Mouse (Mus musculus): ENCODE data around the gene Cenps. TPM values are rescaled to one million over a fixed set of nuclear protein-coding genes. Genes with fewer than 3 reads are reported as not detected.

Cenps gene
- polyA plus RNA-seq, 2 experiments, result 23.0 to 27.2 TPM

DNA sequence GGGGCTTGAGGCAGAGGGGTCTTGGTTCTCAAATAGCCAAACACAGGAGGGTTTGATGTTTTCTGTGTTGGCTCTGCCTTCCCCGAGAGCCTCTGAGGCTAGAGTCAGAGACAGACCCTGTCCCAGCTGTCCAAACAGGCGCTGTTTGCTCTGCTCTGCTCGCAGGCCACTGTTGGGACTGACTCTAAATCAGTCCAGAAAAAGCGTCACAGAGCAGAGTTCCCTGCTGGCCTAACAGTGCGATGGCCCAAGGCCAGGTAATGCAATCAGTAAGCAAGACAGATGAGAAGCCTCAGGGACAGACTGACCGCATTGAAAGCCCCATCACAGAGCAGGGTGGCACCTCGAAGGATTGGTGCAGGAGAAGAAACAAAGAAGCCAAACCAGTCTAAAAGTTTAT is 12.2 kb upstream of the Cenps start:
- no peak overlapping the region; the same call in 1 of the 2 replicates for H3K27ac ChIP-seq (replicated peaks; ENCODE audit: low read depth, low read length)
- DNase-seq (ENCODE audit: low spot score) (no peak), ATAC-seq (ENCODE audit: low FRiP score, low read depth) (no peak)
- peaks cover 51% of the 10 kb centered on the region for H3K36me3 ChIP-seq (ENCODE audit: control insufficient read depth, insufficient read depth, low read length)
- TF ChIP-seq POLR2A (IDR thresholded peaks at IDR 0.05; ENCODE audit: borderline replicate concordance, extremely low read depth, insufficient read depth, insufficient read length), result no peak
- no peak overlapping the region for H3K4me2 ChIP-seq (replicated peaks; ENCODE audit: low read depth, low read length, severe bottlenecking)
- no peak overlapping the region for H3K9ac ChIP-seq (ENCODE audit: low read depth, low read length, severe bottlenecking)
- H3K9me3 ChIP-seq (ENCODE audit: control insufficient read depth, low read length), result no peaks in the 10 kb centered on the region
- no peaks in the 10 kb centered on the region for H3K4me1 ChIP-seq (ENCODE audit: control insufficient read depth, insufficient read depth, low read length)
- H3K4me3 ChIP-seq (replicated peaks; ENCODE audit: low read length), result no peak overlapping the region
- no peaks in the 10 kb centered on the region for H3K27me3 ChIP-seq (ENCODE audit: control insufficient read depth, insufficient read depth, low read length)
- WGBS, result 81% methylated on average over 7 of the region's 7 CpGs

DNA sequence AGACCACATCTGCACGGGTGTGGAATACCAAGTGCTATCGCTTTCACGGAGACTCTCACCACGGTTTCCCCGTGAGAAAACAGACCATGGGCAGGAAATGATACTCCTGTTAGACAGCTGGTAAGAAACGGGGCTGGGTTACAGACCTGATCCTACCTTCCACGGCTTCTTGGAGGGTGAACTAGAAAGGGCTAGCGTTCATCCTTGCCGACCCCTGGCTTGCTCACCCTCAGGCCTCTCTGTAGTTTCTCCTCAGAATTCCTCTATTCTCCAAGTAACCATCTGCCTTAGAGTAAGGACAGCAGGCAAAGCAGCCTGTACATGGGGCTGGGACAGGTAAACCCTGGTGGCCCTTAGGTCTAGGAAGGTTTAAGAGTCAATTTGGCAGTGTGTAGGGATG is 11.8 kb upstream of the Cenps start:
- no peak overlapping the region for H3K27ac ChIP-seq (replicated peaks; ENCODE audit: low read depth, low read length)
- no peaks in the 10 kb centered on the region for H3K9me3 ChIP-seq (ENCODE audit: control insufficient read depth, low read length)
- peaks cover 47% of the 10 kb centered on the region for H3K36me3 ChIP-seq (ENCODE audit: control insufficient read depth, insufficient read depth, low read length)
- no peak overlapping the region for H3K4me3 ChIP-seq (replicated peaks; ENCODE audit: low read length)
- no peak overlapping the region for H3K9ac ChIP-seq (ENCODE audit: low read depth, low read length, severe bottlenecking)
- no peak overlapping the region for H3K4me2 ChIP-seq (replicated peaks; ENCODE audit: low read depth, low read length, severe bottlenecking)
- DNase-seq (ENCODE audit: low spot score), result no peak
- no peaks in the 10 kb centered on the region for H3K4me1 ChIP-seq (ENCODE audit: control insufficient read depth, insufficient read depth, low read length)
- H3K27me3 ChIP-seq (ENCODE audit: control insufficient read depth, insufficient read depth, low read length), result no peaks in the 10 kb centered on the region
- no peak for ATAC-seq (ENCODE audit: low FRiP score, low read depth)
- no peak for TF ChIP-seq POLR2A (IDR thresholded peaks at IDR 0.05; ENCODE audit: borderline replicate concordance, extremely low read depth, insufficient read depth, insufficient read length)
- 84% methylated on average over 9 of the region's 9 CpGs for WGBS

DNA sequence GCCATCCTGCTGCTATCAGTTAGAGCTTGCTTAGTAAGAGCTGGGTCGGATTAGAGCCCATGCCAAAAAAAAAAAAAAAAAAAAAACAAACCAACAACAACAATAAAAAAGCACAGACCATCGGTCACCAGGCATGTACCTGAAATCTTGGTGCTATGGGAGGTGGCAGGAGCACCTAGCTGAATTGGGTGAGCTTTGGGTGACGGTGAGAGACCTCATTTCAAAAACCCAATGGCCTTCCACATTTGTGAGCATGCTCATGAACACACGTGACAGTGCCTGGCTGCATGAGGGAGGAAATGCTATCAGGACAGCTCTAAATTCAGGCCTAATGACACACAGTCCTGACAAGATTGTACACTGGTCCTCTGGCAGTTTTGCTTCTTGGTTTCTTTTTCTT is 10.7 kb upstream of the Cenps start:
- H3K9me3 ChIP-seq (ENCODE audit: control insufficient read depth, low read length), result no peaks in the 10 kb centered on the region
- no peaks in the 10 kb centered on the region for H3K4me1 ChIP-seq (ENCODE audit: control insufficient read depth, insufficient read depth, low read length)
- ATAC-seq (ENCODE audit: low FRiP score, low read depth) (no peak), DNase-seq (ENCODE audit: low spot score) (no peak)
- WGBS, result 82% methylated on average over 4 of the region's 4 CpGs
- no peaks in the 10 kb centered on the region for H3K27me3 ChIP-seq (ENCODE audit: control insufficient read depth, insufficient read depth, low read length)
- peaks cover 36% of the 10 kb centered on the region for H3K36me3 ChIP-seq (ENCODE audit: control insufficient read depth, insufficient read depth, low read length)
- no peak overlapping the region for H3K4me2 ChIP-seq (replicated peaks; ENCODE audit: low read depth, low read length, severe bottlenecking)
- H3K9ac ChIP-seq (ENCODE audit: low read depth, low read length, severe bottlenecking), result no peak overlapping the region
- H3K27ac ChIP-seq (replicated peaks; ENCODE audit: low read depth, low read length), result no peak overlapping the region
- TF ChIP-seq POLR2A (IDR thresholded peaks at IDR 0.05; ENCODE audit: borderline replicate concordance, extremely low read depth, insufficient read depth, insufficient read length), result no peak
- H3K4me3 ChIP-seq (replicated peaks; ENCODE audit: low read length), result no peak overlapping the region

DNA sequence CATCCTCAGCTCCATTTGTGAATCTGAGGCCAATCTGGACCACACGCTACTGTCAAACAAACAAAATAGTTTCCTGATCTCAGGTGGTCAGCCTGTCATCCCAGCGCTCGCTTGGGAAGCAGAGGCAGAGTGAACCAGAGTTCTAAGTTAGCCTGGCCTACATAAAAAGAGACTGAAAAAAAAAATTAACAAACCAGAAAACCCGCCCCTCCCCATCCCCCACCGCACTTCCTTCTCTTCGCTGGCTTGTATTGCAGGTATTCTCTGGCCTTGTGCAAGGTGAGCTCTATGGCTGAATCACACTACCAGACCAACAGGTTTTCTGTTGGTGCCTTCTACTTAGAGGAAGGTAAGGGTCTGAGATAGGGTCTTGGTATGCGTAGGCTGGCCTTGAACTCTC is 10.1 kb upstream of the Cenps start:
- Histone ChIP-seq H3K27ac (replicated peaks; ENCODE audit: low read depth, low read length) (no peak overlapping the region), H3K27me3 (ENCODE audit: control insufficient read depth, insufficient read depth, low read length) (no peaks in the 10 kb centered on the region), H3K9ac (ENCODE audit: low read depth, low read length, severe bottlenecking) (no peak overlapping the region), H3K4me2 (replicated peaks; ENCODE audit: low read depth, low read length, severe bottlenecking) (no peak overlapping the region), H3K36me3 (ENCODE audit: control insufficient read depth, insufficient read depth, low read length) (peaks cover 30% of the 10 kb centered on the region), H3K4me1 (ENCODE audit: control insufficient read depth, insufficient read depth, low read length) (no peaks in the 10 kb centered on the region), H3K4me3 (replicated peaks; ENCODE audit: low read length) (no peak overlapping the region), H3K9me3 (ENCODE audit: control insufficient read depth, low read length) (no peaks in the 10 kb centered on the region)
- TF ChIP-seq POLR2A (IDR thresholded peaks at IDR 0.05; ENCODE audit: borderline replicate concordance, extremely low read depth, insufficient read depth, insufficient read length), result no peak
- DNase-seq (ENCODE audit: low spot score) (no peak), ATAC-seq (ENCODE audit: low FRiP score, low read depth) (no peak)
- 87% methylated on average over 7 of the region's 7 CpGs for WGBS

DNA sequence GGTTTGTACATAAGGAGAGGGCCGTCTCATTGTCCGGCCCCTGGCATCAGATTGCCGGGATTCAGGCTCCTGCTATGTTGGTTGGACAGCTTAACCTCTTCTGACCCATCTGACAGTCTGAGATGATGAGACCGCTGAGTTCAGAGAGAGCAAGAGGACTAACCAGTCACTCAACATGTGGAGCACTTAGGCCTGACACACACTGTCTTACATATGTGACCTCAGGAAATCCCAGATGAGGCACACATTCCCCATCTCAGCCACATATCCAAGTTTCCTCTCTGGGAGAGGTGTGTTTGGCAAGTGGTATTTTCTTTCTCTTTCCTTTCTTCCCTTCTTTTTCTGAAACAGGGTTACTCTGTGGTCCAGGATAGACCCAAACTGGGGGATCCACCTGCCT is 7.7 kb upstream of the Cenps start:
- Histone ChIP-seq H3K9me3 (ENCODE audit: control insufficient read depth, low read length) (no peaks in the 10 kb centered on the region), H3K4me2 (replicated peaks; ENCODE audit: low read depth, low read length, severe bottlenecking) (no peak overlapping the region), H3K27me3 (ENCODE audit: control insufficient read depth, insufficient read depth, low read length) (no peaks in the 10 kb centered on the region), H3K27ac (replicated peaks; ENCODE audit: low read depth, low read length) (no peak overlapping the region), H3K4me3 (replicated peaks; ENCODE audit: low read length) (no peak overlapping the region), H3K36me3 (ENCODE audit: control insufficient read depth, insufficient read depth, low read length) (peaks cover 7% of the 10 kb centered on the region), H3K4me1 (ENCODE audit: control insufficient read depth, insufficient read depth, low read length) (no peaks in the 10 kb centered on the region), H3K9ac (ENCODE audit: low read depth, low read length, severe bottlenecking) (no peak overlapping the region)
- no peak for TF ChIP-seq POLR2A (IDR thresholded peaks at IDR 0.05; ENCODE audit: borderline replicate concordance, extremely low read depth, insufficient read depth, insufficient read length)
- DNase-seq (ENCODE audit: low spot score) (no peak), ATAC-seq (ENCODE audit: low FRiP score, low read depth) (no peak)
- WGBS, result 81% methylated on average over 4 of the region's 4 CpGs

DNA sequence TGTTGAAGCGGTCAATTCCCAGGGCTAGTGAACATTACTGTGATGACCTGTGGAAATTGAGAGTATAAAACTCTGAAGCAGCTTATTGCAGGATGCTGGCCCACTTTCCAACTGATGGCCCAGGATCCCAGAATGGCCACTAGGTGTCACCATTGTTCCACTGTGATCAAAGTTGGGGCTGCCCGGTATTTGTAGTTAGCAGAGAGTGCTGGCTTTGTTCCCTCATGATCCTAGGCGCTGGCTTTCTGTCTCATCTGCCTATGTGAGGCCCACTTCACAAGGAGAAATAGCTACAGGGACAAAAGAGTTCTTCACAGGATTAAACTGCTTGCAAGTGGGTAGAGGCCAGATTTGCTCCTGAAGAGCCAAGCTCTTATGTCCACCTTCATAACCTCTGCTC is 7.0 kb upstream of the Cenps start:
- Histone ChIP-seq H3K4me2 (replicated peaks; ENCODE audit: low read depth, low read length, severe bottlenecking) (no peak overlapping the region), H3K4me3 (replicated peaks; ENCODE audit: low read length) (no peak overlapping the region), H3K36me3 (ENCODE audit: control insufficient read depth, insufficient read depth, low read length) (no peaks in the 10 kb centered on the region), H3K27me3 (ENCODE audit: control insufficient read depth, insufficient read depth, low read length) (no peaks in the 10 kb centered on the region), H3K4me1 (ENCODE audit: control insufficient read depth, insufficient read depth, low read length) (no peaks in the 10 kb centered on the region), H3K27ac (replicated peaks; ENCODE audit: low read depth, low read length) (no peak overlapping the region), H3K9me3 (ENCODE audit: control insufficient read depth, low read length) (no peaks in the 10 kb centered on the region), H3K9ac (ENCODE audit: low read depth, low read length, severe bottlenecking) (no peak overlapping the region)
- peak; percentile 84 for ATAC-seq (ENCODE audit: low FRiP score, low read depth)
- peak; percentile 94 for DNase-seq (ENCODE audit: low spot score)
- WGBS, result 5% methylated on average over 3 of the region's 3 CpGs
- no peak for TF ChIP-seq POLR2A (IDR thresholded peaks at IDR 0.05; ENCODE audit: borderline replicate concordance, extremely low read depth, insufficient read depth, insufficient read length)

Measured in limb, embryonic 14.5 days (tissue).